Mouse (Mus musculus): ENCODE results near the gene Itih5.

The Itih5 gene

DNA sequence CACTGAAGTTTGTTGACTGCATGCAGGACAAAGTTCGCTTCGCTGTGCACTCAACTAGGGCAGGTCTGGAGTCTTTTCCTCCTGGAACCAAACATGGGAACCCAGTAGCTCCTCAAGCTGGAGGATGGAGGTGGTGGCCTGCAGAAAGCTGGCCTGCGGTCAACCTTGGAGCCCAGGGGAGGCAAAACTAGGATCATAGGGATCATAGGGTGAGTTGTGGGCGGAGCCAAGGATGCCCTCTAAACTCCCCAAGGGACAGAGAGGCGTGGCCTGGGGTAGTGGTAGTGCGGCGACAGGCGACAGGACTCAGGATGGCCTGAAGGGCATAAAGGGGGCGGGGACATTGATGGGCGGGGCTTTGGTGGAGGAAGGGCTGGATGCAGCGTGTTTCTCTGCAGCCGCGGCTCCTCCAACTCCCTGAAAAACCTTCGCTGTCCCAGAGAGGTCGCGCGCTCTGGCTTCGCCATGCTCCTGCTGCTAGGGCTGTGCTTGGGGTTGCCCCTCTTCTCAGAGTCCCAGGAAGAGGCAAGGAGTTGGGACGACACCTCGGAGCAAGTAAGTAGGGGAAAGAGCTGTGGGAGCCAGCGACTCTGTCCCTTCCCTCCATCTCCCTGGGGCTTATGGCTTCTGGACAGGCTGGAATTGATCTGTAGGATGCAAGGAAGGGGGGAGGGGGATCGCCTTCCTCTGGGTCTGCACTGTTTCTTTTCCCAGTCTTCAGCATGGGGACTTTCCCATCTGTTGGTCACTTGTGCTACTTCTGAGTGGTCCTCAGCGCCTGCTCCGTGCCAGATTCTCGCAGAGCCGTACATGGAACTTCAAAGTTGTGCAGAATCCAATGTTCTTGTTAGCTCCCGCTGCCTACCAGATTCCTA is at the start of gene Itih5:
Gene Itih5 (plus strand): TSS at position 371 of the 875 bp plus-strand sequence.
- peak; percentile 77 for DNase-seq (ENCODE audit: low spot score)

DNA sequence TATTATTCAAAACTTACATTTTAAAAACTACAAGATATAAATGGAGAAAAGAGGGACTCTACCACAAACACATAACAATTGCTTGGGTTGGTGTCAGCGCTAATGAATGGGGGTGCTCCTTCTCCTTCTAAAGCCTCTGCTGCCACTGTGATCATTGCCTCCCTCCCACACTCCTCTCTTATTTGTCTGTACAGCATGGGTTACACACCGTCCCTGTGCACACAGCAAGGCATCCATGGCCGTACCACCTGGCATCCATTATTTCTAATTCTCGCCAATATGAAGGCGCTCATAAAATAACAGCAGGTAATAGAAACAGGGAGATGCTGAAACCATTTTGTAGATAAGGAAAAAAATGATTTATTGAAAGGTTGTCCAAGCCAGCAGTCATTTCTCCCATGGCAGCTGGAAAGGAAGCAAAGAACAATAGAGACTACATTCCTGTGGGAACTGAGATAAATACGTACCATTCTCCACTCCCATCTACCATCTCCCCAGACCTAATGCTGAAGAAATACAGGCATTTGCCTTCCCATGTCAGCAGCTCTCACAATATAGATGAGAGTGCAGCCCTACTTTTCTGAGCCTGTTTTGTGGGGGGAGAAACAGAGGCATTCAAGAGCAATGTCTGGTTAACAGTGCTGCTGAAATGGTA is 44.7 kb upstream of the Itih5 start:
- DNase-seq (ENCODE audit: low spot score) = no peak

- no peak for DNase-seq (ENCODE audit: low spot score)
Measured at GRCm38 (mm10) chr2:10118751-10119150, 34.6 kb upstream of the Itih5 start.

DNA sequence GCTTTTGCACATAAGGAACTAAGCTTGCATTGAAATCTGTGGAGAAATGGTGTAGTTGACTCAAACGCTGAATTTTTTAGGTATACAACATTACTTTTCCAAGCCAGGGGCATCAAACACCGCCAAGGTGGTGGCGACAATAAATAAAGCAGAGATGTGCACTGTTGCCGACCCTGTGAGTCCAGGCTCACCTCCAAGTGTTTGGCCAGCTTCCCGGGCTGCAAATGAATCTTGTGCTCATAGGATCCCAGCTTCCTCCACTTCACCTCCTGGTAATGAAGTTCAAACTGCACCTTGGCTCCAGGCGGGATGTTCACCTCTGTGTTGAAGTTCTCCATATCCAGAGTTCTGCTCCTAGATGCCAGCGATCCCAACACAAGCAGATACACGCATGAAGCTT is 34.1 kb upstream of the Itih5 start:
- DNase-seq (ENCODE audit: low spot score) = no peak

DNA sequence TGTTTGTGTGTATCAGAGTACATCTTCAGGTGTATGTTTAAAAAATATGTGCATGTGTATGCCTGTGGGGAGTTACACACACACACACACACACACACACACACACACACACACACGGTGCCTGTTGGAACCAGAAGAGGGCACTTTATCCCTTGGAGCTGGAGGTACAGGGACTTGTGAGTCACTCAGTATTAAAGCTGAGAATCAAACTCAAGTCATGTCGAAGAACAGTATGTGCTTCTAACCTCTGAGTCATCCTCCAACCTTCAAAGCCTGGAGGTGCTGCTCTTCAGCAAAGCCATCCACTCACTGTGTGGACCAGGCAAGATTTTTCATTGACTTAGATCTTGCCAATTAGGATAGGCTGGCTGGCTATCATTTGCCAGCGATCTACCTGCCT is 31.5 kb upstream of the Itih5 start:
- DNase-seq (ENCODE audit: low spot score) = no peak

- no peak for DNase-seq (ENCODE audit: low spot score)
Measured at GRCm38 (mm10) chr2:10126122-10126521, 27.2 kb upstream of the Itih5 start.

GRCm38 (mm10) chr2:10127471-10127870 is 25.9 kb upstream of the Itih5 start:
- no peak for DNase-seq (ENCODE audit: low spot score)

DNA sequence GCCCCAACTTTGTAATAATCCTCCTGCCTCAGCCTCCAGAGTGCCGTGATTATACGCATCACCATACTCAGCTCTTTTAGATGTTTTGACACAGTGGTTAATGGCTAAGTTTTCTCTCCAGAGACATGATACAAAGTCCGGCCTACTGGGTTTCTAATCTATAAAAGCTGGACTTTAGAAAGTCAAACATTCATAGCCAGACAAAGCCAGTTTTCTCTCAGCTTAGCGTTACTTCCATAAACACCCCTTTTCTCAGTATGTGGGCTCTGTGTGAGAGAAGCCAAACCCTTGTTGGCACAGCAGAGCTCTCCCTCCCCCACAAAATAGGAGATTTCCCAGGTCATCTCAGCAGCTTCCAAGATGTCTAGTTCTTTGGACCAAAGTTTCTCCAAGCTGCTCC is 24.8 kb upstream of the Itih5 start:
- DNase-seq (ENCODE audit: low spot score) = no peak

- no peak for DNase-seq (ENCODE audit: low spot score)
Measured at GRCm38 (mm10) chr2:10130341-10130990, 22.9 kb upstream of the Itih5 start.

DNA sequence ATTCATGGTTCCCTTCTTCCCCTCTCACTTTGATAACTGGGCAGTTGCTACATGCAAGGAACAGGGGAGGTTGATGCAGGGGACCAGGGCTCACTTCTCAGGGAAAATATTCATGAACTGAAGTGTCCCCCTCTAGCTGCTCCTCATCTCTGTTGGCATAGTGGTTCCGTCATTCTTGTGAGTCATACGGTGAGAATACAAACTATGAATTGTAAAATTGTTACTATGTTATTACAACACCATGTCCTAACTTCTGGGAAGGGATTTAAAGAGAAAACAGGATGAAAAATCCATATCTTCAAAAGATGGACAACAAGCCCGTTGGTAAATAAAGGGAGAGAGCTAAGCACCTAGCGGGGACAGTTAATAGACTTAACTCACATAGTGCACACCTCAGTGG is 22.1 kb upstream of the Itih5 start, which contains the start of gene Itih2:
Gene Itih2 (minus strand): TSS at position 101 of the 400 bp plus-strand sequence.
- DNase-seq (ENCODE audit: low spot score) = no peak

- DNase-seq (ENCODE audit: low spot score) = no peak
Measured at GRCm38 (mm10) chr2:10132128-10132527, 21.2 kb upstream of the Itih5 start.

- DNase-seq (ENCODE audit: low spot score) = no peak
Measured at GRCm38 (mm10) chr2:10133941-10134340, 19.4 kb upstream of the Itih5 start.

DNA sequence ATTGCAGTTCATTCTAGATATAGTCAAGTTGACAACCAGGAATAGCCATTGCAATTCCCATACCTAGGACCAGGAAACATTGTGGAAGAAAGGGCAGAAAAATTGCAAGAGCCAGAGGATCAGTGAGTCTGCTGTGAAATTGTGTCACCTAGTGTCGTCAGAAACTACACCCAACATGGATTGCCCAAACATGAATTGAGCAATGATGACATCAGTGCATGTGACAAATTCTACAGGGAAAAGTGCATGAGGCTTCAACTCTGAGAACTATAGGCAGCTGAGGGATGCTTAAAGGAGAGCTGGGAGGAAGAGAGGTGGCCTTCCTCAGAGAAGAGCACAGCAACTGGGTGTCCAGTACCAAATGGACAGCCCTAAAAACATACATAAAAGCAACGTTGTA is 16.1 kb upstream of the Itih5 start:
- DNase-seq (ENCODE audit: low spot score) = no peak

DNA sequence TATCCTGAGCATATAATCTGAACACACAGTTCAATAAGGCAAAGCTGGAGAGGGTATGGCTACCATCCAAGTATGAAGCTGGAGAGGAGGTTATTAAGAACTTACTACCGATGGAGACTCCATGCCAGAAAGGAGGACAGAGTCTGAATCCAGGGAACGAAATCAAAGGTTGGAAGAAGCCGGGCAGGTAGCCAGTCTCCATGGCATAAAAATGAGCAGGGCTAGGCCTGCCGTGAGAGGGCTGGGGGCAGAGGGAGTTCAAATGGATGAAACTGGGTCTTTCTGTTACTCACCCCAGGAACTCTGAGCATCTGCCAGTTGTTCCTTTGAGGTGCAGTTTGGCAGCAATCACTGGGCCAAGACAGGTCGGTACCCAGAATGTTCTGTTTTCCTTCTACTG is 12.9 kb upstream of the Itih5 start:
- no peak for DNase-seq (ENCODE audit: low spot score)

DNA sequence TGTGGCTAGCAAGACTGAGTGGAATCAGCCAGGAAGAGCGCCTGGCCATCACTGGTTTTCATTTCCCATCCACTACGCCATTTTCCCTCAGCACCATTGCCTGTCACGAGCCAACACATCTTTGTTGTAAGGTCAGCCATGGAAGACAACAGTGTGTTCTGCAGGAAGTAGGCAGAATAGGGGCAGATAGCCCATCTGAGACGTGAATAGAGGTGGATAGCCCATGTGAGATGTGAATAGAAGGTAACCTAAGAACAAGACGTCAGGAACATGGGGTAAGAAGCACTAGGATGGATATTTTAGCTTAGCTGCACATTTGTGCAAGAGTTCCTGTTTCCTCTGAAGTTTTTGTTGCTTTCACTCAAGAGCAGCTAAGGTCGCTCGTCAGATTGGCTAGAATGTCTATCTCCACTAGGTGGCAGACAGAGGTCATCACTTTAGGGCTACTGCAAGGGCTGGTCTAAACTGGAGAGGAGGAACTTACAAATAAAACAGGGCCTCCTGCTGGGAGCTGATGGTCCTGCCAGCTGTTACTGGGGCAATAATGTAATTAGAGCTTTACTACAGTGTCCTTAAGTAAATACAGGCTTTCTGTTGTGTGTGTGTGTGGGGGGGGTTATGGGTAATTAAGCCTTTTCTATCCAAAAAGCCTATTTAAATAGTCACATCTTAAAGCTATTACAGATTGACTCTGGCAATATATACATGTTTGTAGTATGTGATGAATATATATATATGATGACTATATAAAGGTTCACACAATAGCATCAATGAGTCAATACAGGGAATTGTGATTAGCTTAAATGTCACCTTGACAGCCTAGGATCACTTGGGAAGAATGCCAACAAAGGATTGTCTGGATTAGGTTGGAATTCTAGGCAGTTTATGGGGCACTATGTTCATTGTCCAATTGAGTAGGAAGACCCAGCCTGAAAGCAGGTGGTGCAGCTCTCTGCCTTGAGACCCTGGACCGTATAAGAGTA is 10.6 kb upstream of the Itih5 start:
- peak; percentile 89 for DNase-seq (ENCODE audit: low spot score)

- no peak for DNase-seq (ENCODE audit: low spot score)
Measured at GRCm38 (mm10) chr2:10145514-10145913, 7.9 kb upstream of the Itih5 start.

- DNase-seq (ENCODE audit: low spot score) = no peak
Measured at GRCm38 (mm10) chr2:10147176-10147575, 6.2 kb upstream of the Itih5 start.

- no peak for DNase-seq (ENCODE audit: low spot score)
Measured at GRCm38 (mm10) chr2:10152590-10152989, 781 bp upstream of the Itih5 start.

DNA sequence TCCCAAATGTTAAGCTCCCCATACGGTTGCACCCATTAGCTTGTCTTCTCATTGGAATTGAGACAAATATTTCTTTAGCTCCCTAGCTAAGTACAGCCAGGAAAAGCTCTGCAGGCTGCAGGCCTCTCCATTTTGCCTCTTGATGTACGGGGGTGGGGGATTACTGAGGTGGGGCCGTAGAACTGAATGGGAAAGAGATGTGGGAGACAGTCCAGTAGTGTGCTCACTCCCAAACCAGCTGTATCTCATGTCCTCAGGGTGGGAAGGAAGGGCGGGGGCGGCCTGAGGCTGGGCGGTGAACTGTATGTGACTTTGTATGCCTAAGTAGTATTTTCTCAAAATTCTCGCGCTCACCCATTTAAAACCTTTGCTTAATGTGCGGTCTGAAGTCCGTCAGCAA is 3.8 kb downstream of the Itih5 start:
- DNase-seq (ENCODE audit: low spot score) = no peak

GRCm38 (mm10) chr2:10162011-10162410 is 8.6 kb downstream of the Itih5 start:
- DNase-seq (ENCODE audit: low spot score) = no peak

DNA sequence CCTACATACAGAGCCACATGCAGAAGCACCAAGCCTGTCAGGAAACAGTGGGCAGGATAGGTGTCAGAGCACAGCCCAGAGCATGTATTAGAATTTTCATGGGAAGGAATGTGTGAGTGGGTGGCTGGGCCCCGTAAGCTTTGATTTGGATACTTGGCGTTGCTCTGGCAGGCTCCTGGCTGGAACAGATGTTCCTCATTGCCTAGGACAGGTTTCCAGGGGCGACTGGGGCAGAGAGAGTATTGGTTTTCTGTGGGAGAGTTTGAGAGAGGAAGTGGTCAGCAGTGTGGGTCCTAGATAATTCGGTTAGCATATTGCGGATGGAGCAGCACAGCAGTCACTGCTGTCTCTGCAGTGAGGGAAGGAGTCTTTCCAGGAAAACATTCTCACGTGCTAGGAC is 13.3 kb downstream of the Itih5 start:
- DNase-seq (ENCODE audit: low spot score) = no peak

DNA sequence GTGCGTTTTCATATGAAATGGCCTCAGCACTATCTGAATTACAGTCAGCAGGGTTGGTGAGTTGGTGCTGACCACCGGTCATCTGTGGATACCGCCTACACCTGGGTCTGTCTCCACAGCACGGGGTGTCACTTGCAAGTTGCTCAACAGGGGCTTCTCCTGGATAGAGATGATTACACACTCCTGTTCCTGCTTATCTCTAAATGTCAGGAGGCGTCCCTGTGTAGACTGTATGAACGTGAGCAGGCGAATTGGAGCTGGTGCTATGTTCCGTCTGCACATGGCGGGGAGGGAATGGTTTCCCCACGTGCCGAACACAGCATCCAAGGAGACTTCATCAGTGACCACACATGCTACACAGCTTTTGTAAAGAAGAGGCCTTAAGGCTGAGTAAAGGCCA is 13.9 kb downstream of the Itih5 start:
- no peak for DNase-seq (ENCODE audit: low spot score)
